Mouse (Mus musculus) limb, embryonic 11.5 days (tissue): ENCODE results near the gene Sft2d2. TPM values are rescaled to one million over a fixed set of nuclear protein-coding genes. Genes with fewer than 3 reads are reported as not detected.

Experiments
- ATAC-seq: fragments of 200-750 bp; cut with Nextera tagmentation; 2 replicates; pipeline ENCODE4 v1.8.0; 2017; ENCODE audit warnings: low read depth; ENCODE audit not compliant: insufficient number of reproducible peaks, low FRiP score, low TSS enrichment
- DNase-seq: peaks from one replicate; pipeline ENCODE4 v3.0.0-alpha.2; 2015; ENCODE audit warnings: low spot score
- H3K27ac ChIP-seq: fragments of 300-500 bp; sonication (generic); replicated peaks from 2 replicates; pipeline ENCODE4 v1.5.1; 2014; ENCODE audit warnings: low read depth, mild to moderate bottlenecking, low read length
- H3K27me3 ChIP-seq: fragments of 300-500 bp; sonication (generic); 2 replicates; pipeline ENCODE4 v1.6.1; 2014; ENCODE audit warnings: mild to moderate bottlenecking, low read length, mixed read lengths; ENCODE audit not compliant: control insufficient read depth, insufficient read depth
- H3K36me3 ChIP-seq: fragments of 300-500 bp; sonication (generic); 2 replicates; pipeline ENCODE4 v1.6.1; 2014; ENCODE audit warnings: mild to moderate bottlenecking, low read length, moderate library complexity, mixed read lengths; ENCODE audit not compliant: control insufficient read depth, insufficient read depth
- H3K4me1 ChIP-seq: fragments of 300-500 bp; sonication (generic); 2 replicates; pipeline ENCODE4 v1.6.1; 2014; ENCODE audit warnings: low read length, mixed read lengths; ENCODE audit not compliant: control insufficient read depth, insufficient read depth
- H3K4me2 ChIP-seq: fragments of 300-500 bp; sonication (generic); 2 replicates; pipeline ENCODE4 v1.6.1; 2014; ENCODE audit warnings: low read depth, mild to moderate bottlenecking, moderate library complexity; ENCODE audit not compliant: severe bottlenecking
- H3K4me3 ChIP-seq: fragments of 300-500 bp; sonication (generic); 2 replicates; pipeline ENCODE4 v1.5.1; 2014; ENCODE audit warnings: low read depth, low read length
- H3K9ac ChIP-seq: fragments of 300-500 bp; sonication (generic); 2 replicates; pipeline ENCODE4 v1.6.1; 2014; ENCODE audit warnings: mild to moderate bottlenecking, low read length
- H3K9me3 ChIP-seq: fragments of 300-500 bp; sonication (generic); 2 replicates; pipeline ENCODE4 v1.6.1; 2016; ENCODE audit warnings: low read length; ENCODE audit not compliant: control insufficient read depth
- WGBS: fragments of 180-500 bp; shearing (Covaris S2); extraction: QIAGEN DNeasy Blood & Tissue Kit; methylation state at CpG from one replicate; pipeline ENCODE4 v1.1.7; 2014; 5-methylcytosine and 5-hydroxymethylcytosine counted together
- polyA plus RNA-seq: library from polyadenylated mRNA; unstranded; fragments of >200 nt; fragmentation: Nextera tagmentation; extraction: Ambion mirVana; gene quantifications from 2 replicates; pipeline ENCODE4 v1.2.1, GENCODE M21; 2014

Gene Sft2d2
- polyA plus RNA-seq, 1 experiment from 2014 or later: 17.1 TPM

DNA sequence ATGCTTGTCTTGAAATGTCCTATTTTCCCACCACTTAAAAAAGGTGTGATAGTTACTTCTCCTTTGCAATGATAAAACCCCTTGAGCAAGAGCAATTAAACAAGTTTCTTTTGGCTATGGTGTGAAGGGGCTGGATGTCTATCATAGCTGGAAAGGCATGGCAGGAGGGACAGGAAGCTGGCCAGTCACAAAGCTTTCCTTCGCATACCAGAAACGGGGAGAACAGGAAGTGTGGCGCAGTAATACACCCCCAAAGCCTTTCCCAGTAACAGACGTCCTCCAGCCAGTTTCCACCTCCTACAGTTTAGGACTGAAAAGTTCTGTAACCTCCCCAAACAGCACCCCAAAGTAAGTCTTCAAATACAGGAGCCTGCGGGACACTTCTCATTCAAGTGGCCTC, 24.1 kb downstream of the Sft2d2 start:
- Histone ChIP-seq H3K9me3 (no peaks in the 10 kb centered on the region), H3K4me3 (no peak overlapping the region), H3K27me3 (no peaks in the 10 kb centered on the region), H3K9ac (no peak overlapping the region), H3K4me2 (no peak overlapping the region), H3K4me1 (no peaks in the 10 kb centered on the region), H3K27ac (no peak overlapping the region), H3K36me3 (no peaks in the 10 kb centered on the region)
- DNase-seq (no peak), ATAC-seq (no peak)
- 83% methylated on average over 5 of the region's 5 CpGs for WGBS

- Histone ChIP-seq H3K4me1 (no peaks in the 10 kb centered on the region), H3K36me3 (no peaks in the 10 kb centered on the region), H3K4me2 (no peak overlapping the region), H3K27me3 (no peaks in the 10 kb centered on the region), H3K9me3 (no peaks in the 10 kb centered on the region), H3K9ac (no peak overlapping the region), H3K27ac (no peak overlapping the region), H3K4me3 (no peak overlapping the region)
- 83% methylated on average over 3 of the region's 3 CpGs for WGBS
- ATAC-seq (no peak), DNase-seq (no peak)
Observed at GRCm38 (mm10) chr1:165169462-165169861, 24.8 kb downstream of the Sft2d2 start.

GRCm38 (mm10) chr1:165164920-165165319, 29.3 kb downstream of the Sft2d2 start:
- WGBS: 69% methylated on average over 6 of the region's 6 CpGs
- H3K36me3 ChIP-seq: no peaks in the 10 kb centered on the region
- H3K27me3 ChIP-seq: no peaks in the 10 kb centered on the region
- no peak overlapping the region for H3K4me3 ChIP-seq
- H3K27ac ChIP-seq: no peak overlapping the region
- H3K4me2 ChIP-seq: no peak overlapping the region
- no peaks in the 10 kb centered on the region for H3K9me3 ChIP-seq
- DNase-seq (no peak), ATAC-seq (no peak)
- no peak overlapping the region for H3K9ac ChIP-seq
- no peaks in the 10 kb centered on the region for H3K4me1 ChIP-seq

DNA sequence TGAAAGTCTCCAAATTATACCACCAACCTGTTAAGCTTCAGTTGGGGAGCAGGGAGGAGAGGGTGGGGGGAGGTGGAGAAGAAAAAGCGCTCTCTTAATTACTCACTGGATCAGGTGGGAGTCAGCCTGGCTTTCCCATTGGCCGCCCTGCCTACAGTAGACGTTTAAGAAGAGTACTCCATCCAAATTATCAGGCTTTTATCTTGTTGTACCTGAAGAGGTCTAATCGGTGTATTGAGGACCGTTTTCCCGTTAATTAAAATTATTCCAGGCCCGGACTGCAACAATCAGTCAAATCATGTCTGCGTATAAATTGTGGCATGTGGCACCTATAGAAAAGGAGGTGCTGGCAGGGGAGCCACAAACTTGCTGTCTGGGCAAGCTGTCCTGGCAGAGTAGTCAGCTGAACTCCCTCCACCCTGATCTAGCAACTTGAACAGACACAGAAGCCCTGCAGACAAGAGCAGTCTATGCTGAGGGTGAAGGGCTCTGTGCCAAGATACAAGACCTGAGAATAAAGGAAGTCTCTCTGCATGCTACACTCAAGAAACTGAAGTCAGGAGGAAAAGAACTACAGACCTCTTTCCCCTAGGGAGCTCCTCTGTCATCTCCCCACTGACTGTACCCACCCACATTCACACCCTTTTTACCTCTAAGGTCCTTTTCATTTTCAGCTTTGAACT, 33.4 kb downstream of the Sft2d2 start, which contains the start of gene Tbx19:
Tbx19 (minus strand) TSS at position 51 of the 683 bp plus-strand sequence.
- WGBS: 88% methylated on average over 8 of the region's 8 CpGs
- ATAC-seq (no peak), DNase-seq (no peak)
- no peaks in the 10 kb centered on the region for H3K4me1 ChIP-seq
- no peak within 1 kb of the TSS for H3K4me3 ChIP-seq
- no peak within 1 kb of the TSS for H3K27ac ChIP-seq
- no peaks in the 10 kb centered on the region for H3K9me3 ChIP-seq
- H3K27me3 ChIP-seq: no peaks in the 10 kb centered on the region
- no peaks in the 10 kb centered on the region for H3K36me3 ChIP-seq
- no peak within 1 kb of the TSS for H3K4me2 ChIP-seq
- H3K9ac ChIP-seq: no peak within 1 kb of the TSS

- 86% methylated on average over 10 of the region's 10 CpGs for WGBS
- Histone ChIP-seq H3K9me3 (no peaks in the 10 kb centered on the region), H3K4me3 (no peak overlapping the region), H3K9ac (no peak overlapping the region), H3K36me3 (no peaks in the 10 kb centered on the region), H3K4me2 (no peak overlapping the region), H3K27ac (no peak overlapping the region), H3K27me3 (no peaks in the 10 kb centered on the region), H3K4me1 (no peaks in the 10 kb centered on the region)
- ATAC-seq (no peak), DNase-seq (no peak)
Observed at GRCm38 (mm10) chr1:165158841-165159240, 35.4 kb downstream of the Sft2d2 start.

- H3K36me3 ChIP-seq: no peaks in the 10 kb centered on the region
- H3K9me3 ChIP-seq: no peaks in the 10 kb centered on the region
- H3K4me2 ChIP-seq: no peak overlapping the region
- DNase-seq (no peak), ATAC-seq (no peak)
- H3K27me3 ChIP-seq: no peaks in the 10 kb centered on the region
- H3K9ac ChIP-seq: no peak overlapping the region
- H3K4me1 ChIP-seq: no peaks in the 10 kb centered on the region
- no peak overlapping the region for H3K27ac ChIP-seq
- WGBS: 81% methylated on average over 4 of the region's 4 CpGs
- H3K4me3 ChIP-seq: no peak overlapping the region
Observed at GRCm38 (mm10) chr1:165154162-165154561, 40.1 kb downstream of the Sft2d2 start.

- H3K4me3 ChIP-seq: no peak overlapping the region
- WGBS: 75% methylated on average over 8 of the region's 8 CpGs
- H3K36me3 ChIP-seq: no peaks in the 10 kb centered on the region
- no peaks in the 10 kb centered on the region for H3K9me3 ChIP-seq
- no peaks in the 10 kb centered on the region for H3K4me1 ChIP-seq
- H3K9ac ChIP-seq: no peak overlapping the region
- H3K27ac ChIP-seq: no peak overlapping the region
- ATAC-seq: no peak
- H3K27me3 ChIP-seq: no peaks in the 10 kb centered on the region
- no peak for DNase-seq
- H3K4me2 ChIP-seq: no peak overlapping the region
Observed at GRCm38 (mm10) chr1:165151216-165151615, 43.0 kb downstream of the Sft2d2 start.

- ATAC-seq: no peak
- 84% methylated on average over 12 of the region's 12 CpGs for WGBS
- no peak for DNase-seq
- Histone ChIP-seq H3K27ac (no peak overlapping the region), H3K9ac (no peak overlapping the region), H3K4me1 (no peaks in the 10 kb centered on the region), H3K4me3 (no peak overlapping the region), H3K4me2 (no peak overlapping the region), H3K27me3 (no peaks in the 10 kb centered on the region), H3K9me3 (no peaks in the 10 kb centered on the region), H3K36me3 (no peaks in the 10 kb centered on the region)
Observed at GRCm38 (mm10) chr1:165142343-165142916, 51.8 kb downstream of the Sft2d2 start.
